Mouse (Mus musculus): Measurements from ENCODE around the gene Ptbp3. TPM values are rescaled to one million over a fixed set of nuclear protein-coding genes. Genes with fewer than 3 reads are reported as not detected.

The Ptbp3 gene
- polyA plus RNA-seq, 1 experiment from 2014 or later = 23.2 TPM

DNA sequence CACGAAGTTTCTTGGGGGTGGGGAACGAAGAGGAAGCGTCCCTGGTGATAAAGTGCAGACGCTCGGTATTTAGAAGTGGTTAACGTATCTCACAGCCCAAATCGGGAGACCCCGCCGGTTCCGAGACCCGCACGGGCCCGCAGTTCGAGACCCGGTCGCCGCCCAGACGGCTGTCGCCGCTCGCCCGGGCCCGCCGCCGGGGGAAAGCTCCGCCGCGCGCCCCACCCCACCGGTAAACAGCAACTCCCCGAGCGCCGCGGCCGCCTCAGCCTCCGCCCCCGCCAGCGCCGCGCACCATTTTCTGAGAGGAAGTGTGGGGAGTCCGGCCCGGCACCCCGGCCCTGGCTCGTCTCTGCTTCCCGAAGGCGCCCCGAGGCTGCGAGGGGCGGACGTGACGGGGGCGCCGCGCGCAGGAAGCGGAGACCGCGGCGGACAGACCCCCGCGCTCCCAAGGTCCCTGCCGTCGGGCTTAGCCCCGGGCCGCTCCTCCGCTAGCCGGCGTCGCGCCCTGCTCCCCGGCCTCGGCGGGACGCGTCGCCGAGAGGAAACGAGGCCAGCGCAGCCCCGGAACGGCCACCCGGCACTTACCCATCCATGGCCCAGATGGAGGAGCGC, 497 bp downstream of the Ptbp3 start:
- no peaks in the 10 kb centered on the region for H3K9me3 ChIP-seq
- peaks cover 4% of the 10 kb centered on the region; the same call in 1 of the 2 replicates for H3K27me3 ChIP-seq (ENCODE audit: insufficient read depth, poor library complexity, severe bottlenecking)
- peak overlapping the region; percentile 86 for H3K4me3 ChIP-seq
- WGBS = under 1% methylated on average over 82 of the region's 83 CpGs
- H3K27ac ChIP-seq = peak overlapping the region; percentile 94
- DNase-seq (ENCODE audit: low spot score) = no peak
- H3K4me1 ChIP-seq (replicated peaks) = peaks cover 34% of the 10 kb centered on the region; the same call in 1 of the 2 replicates
- H3K36me3 ChIP-seq = no peaks in the 10 kb centered on the region

DNA sequence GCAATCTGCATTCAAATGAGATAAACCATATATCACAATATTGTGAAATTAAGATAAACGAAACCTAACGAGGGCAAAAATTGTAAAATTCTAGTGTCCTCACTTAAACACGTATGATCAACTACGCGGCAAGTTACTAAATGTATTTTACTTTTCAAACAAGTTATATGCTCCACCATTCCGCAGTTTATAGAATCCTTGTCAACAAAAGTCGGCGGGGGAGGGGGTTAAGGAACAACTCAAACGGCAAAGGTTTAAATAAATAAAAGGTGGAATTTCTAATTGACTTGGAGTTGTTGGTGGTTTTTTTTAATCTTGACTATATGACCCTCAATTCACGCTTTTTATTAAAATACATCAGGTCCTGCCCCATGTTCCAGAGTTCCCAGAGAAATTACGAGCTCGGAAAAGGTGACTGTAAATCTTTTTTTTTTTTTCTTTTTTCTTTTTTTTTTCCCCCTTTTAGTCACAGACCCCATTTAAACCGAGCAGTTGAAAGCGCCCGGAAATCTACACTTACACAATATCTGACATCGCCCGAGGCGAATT, 1.1 kb downstream of the Ptbp3 start:
- WGBS = 5% methylated on average over 18 of the region's 18 CpGs
- Histone ChIP-seq H3K27ac (peak overlapping the region; percentile 94), H3K27me3 (ENCODE audit: insufficient read depth, poor library complexity, severe bottlenecking) (peaks cover 4% of the 10 kb centered on the region; the same call in 1 of the 2 replicates), H3K4me1 (replicated peaks) (peaks cover 34% of the 10 kb centered on the region; the same call in 1 of the 2 replicates), H3K4me3 (peak overlapping the region; percentile 86), H3K36me3 (no peaks in the 10 kb centered on the region), H3K9me3 (no peaks in the 10 kb centered on the region)
- no peak for DNase-seq (ENCODE audit: low spot score)

DNA sequence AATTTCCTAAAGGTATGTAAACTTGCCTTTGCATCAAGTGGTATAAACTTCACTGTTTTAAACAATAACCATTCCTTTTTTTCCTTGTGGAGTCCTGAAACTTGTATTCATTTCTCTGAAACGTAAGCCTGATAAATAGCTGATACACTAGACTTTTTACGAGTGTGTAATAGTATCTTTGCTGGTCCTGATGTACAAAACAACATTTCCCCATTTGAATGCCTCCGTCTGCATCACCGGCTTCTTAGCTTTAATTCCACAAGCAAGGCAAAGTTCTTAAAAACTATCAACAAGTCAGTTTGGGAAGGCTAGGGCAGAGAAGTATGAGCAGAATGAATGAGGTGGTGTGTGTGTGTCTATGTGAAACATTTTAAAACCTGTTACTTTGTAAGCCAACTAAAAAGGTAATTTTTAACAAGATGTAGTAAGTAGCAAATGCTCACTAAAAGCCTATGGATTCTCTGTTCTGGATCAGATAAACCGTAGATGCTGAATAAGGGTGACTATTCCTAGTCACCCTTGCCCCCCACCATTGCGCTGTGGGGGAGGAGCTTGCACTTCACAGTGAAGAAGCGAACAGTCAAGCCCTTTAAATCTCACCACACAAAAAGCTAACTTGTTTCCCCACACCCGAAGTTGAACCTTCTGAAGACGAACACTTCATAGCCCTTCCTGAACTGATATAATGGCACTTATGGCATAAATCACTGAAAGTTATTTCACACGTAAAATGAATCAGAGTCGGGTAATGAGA, 1.9 kb downstream of the Ptbp3 start:
- H3K27me3 ChIP-seq (ENCODE audit: insufficient read depth, poor library complexity, severe bottlenecking) = peaks cover 4% of the 10 kb centered on the region; the same call in 1 of the 2 replicates
- no peaks in the 10 kb centered on the region for H3K9me3 ChIP-seq
- H3K4me1 ChIP-seq (replicated peaks) = peaks cover 34% of the 10 kb centered on the region; the same call in 1 of the 2 replicates
- WGBS = 30% methylated on average over 11 of the region's 11 CpGs
- no peaks in the 10 kb centered on the region for H3K36me3 ChIP-seq
- peak; percentile 5 for DNase-seq (ENCODE audit: low spot score)
- peak overlapping the region; percentile 86 for H3K4me3 ChIP-seq
- H3K27ac ChIP-seq = no peak overlapping the region

DNA sequence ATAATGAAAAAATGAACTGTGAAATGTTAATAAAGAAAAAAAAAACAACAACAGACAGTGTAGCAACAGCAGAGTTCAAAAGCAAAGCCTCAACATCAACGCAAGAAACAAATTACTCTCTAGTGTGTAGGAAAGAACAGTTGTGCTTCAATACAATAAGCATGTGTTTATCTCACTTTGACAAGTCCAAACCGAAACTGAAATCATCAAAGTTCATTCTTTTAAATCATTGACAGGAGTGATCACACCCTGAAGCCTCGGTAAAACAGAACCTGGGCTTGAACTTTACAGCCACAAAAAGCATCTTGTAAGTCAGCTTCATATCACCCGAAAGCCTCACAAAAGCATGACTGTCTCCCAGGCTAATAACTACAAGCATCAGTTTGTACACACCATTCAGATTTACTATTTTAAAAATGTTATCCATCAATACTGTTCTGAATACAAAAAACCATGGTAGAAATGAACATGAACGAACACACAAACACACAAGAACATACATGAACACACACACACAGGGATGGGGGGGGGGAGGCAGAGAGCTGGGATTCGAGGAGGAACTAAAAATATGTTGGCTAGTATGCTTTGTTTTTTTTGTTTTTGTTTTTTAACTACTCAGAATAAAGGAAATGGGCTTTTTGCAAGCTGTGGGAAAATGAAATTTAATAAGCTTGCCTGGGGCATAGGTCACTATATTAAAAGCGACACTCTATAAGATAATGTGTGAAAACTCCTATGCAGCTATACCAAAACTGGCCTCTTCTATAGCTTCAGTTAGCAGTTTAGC, 2.7 kb downstream of the Ptbp3 start:
- WGBS = 73% methylated on average over 7 of the region's 7 CpGs
- DNase-seq (ENCODE audit: low spot score) = no peak
- Histone ChIP-seq H3K27ac (no peak overlapping the region), H3K4me1 (replicated peaks) (peaks cover 34% of the 10 kb centered on the region; the same call in 1 of the 2 replicates), H3K9me3 (no peaks in the 10 kb centered on the region), H3K4me3 (no peak overlapping the region), H3K36me3 (no peaks in the 10 kb centered on the region), H3K27me3 (ENCODE audit: insufficient read depth, poor library complexity, severe bottlenecking) (peaks cover 4% of the 10 kb centered on the region; the same call in 1 of the 2 replicates)

DNA sequence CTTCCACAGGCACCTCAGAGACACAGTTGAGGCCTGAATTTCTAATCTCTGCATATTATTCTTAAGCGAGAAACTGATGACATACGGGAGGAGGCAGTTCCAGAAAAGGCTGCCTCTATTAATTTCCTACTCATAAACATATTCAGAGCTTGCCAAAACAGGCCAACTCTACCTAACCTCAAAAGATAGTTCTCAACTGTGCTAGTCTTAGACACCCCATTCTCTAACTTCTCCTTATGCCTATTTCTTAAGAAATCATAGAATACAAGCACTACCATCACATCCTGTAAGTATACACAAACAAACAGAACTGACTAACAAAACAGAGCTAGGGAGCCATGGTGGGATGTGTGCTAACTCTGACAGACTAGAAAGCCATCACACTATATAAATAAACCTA, 4.5 kb downstream of the Ptbp3 start:
- Histone ChIP-seq H3K4me3 (no peak overlapping the region), H3K27me3 (ENCODE audit: insufficient read depth, poor library complexity, severe bottlenecking) (no peaks in the 10 kb centered on the region), H3K27ac (no peak overlapping the region), H3K4me1 (replicated peaks) (peaks cover 30% of the 10 kb centered on the region; the same call in 1 of the 2 replicates), H3K36me3 (no peaks in the 10 kb centered on the region), H3K9me3 (no peaks in the 10 kb centered on the region)
- WGBS = 85% methylated on average over 2 of the region's 2 CpGs
- DNase-seq (ENCODE audit: low spot score) = no peak

DNA sequence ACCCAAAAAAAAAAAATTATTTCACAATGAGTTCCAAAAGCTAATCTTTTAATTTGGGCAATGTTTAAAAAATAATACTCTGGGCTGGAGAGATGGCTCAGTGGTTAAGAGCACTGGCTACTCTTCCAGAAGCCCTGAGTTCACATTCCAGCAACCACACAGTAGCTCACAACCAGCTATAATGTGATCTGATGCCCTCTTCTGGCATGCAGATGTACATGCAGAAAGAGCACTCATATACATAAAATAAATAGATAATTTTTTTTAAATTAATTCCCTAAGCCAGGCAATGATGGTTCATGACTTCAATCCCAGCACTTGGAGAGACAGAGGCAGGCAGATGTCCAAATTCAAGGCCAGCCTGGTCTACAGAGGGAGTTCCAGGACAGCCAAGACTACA, 6.2 kb downstream of the Ptbp3 start:
- no peaks in the 10 kb centered on the region for H3K27me3 ChIP-seq (ENCODE audit: insufficient read depth, poor library complexity, severe bottlenecking)
- H3K36me3 ChIP-seq = no peaks in the 10 kb centered on the region
- no peak overlapping the region for H3K27ac ChIP-seq
- DNase-seq (ENCODE audit: low spot score) = no peak
- H3K9me3 ChIP-seq = no peaks in the 10 kb centered on the region
- H3K4me1 ChIP-seq (replicated peaks) = peaks cover 17% of the 10 kb centered on the region; the same call in 1 of the 2 replicates
- no peak overlapping the region for H3K4me3 ChIP-seq

DNA sequence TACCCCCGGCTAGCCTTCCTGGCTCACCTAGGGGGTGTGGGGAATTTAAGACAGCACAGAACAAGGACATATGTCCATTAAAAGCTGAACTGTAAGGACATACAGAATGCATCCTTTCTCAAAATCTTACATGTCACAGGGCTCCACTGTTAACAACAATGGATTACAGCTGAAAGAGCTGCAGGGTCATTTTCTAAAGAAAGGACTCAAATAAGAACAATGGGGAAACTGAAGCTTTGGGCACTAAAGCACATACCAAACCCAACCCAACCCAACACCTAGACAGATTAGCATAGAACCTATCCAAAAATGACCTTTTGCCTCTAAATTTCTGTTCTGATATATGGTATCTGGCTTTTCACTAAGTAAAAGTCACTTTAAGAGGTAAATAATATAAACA, 12.9 kb downstream of the Ptbp3 start:
- Histone ChIP-seq H3K27ac (no peak overlapping the region), H3K36me3 (no peaks in the 10 kb centered on the region), H3K4me3 (no peak overlapping the region), H3K27me3 (ENCODE audit: insufficient read depth, poor library complexity, severe bottlenecking) (no peaks in the 10 kb centered on the region), H3K9me3 (no peaks in the 10 kb centered on the region), H3K4me1 (replicated peaks) (no peaks in the 10 kb centered on the region)
- WGBS = 98% methylated on average over 1 of the region's 1 CpGs
- DNase-seq (ENCODE audit: low spot score) = no peak

DNA sequence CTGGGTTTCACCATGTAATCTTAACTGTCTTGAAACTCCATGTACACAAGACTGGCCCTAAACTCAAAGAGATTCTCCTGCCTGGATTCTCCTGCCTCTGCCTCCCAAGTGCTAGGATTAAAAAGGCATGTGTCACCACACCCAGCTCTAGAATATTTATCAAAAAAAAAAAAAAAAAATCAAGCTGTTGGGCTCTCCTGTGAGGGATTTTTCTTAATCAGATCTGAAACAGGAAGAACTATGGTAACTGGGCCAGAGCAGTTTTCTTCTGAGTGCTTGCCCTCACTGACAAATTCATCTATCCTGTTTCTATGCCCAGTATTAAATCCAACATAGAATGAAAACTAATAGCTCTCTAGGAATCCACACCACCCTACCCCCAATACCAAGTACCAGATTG, 13.5 kb downstream of the Ptbp3 start:
- no peaks in the 10 kb centered on the region for H3K27me3 ChIP-seq (ENCODE audit: insufficient read depth, poor library complexity, severe bottlenecking)
- no peak overlapping the region for H3K27ac ChIP-seq
- DNase-seq (ENCODE audit: low spot score) = no peak
- no peak overlapping the region for H3K4me3 ChIP-seq
- H3K36me3 ChIP-seq = no peaks in the 10 kb centered on the region
- H3K4me1 ChIP-seq (replicated peaks) = no peaks in the 10 kb centered on the region
- H3K9me3 ChIP-seq = no peaks in the 10 kb centered on the region

DNA sequence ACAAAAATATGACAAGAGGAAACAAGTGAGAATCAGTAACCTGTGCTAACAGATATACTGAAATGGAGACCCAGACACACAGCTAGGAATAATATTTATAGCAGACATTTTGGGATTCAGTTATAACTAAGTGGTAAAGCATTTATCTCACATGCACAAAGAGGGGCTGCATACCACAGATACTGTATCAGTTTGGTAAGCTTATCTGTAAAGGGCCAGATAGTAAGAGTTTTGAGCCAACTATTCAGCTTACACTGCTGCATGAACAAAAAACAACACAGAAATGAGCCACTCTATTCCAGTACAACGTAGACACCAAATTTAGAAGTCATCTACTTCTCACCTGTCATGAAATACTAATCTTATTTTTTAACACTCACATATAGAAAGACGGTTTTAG, 15.9 kb downstream of the Ptbp3 start:
- DNase-seq (ENCODE audit: low spot score) = no peak
- no peaks in the 10 kb centered on the region for H3K9me3 ChIP-seq
- H3K4me1 ChIP-seq (replicated peaks) = no peaks in the 10 kb centered on the region
- H3K27me3 ChIP-seq (ENCODE audit: insufficient read depth, poor library complexity, severe bottlenecking) = no peaks in the 10 kb centered on the region
- H3K27ac ChIP-seq = no peak overlapping the region
- H3K4me3 ChIP-seq = no peak overlapping the region
- 90% methylated on average over 2 of the region's 2 CpGs for WGBS
- H3K36me3 ChIP-seq = no peaks in the 10 kb centered on the region

DNA sequence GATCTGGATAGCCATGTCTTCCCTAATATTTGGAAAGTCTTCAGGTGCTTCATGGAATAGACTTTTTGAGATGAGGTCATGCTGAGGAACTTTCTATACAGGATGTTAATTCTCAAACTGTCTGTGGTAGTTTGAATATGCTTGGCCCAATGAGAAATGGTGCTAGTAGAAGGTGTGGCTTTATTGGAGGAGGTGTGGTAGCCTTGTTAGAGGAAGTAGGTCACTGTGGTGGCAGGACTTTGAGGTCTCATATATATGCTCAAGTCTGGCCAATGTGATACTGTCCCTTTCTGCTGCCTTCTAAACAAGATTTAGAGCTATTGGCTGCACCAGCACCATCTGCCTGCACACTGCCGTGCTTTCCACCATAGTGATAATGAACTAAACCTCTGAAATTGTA, 18.0 kb downstream of the Ptbp3 start:
- no peaks in the 10 kb centered on the region for H3K27me3 ChIP-seq (ENCODE audit: insufficient read depth, poor library complexity, severe bottlenecking)
- 80% methylated on average over 1 of the region's 1 CpGs for WGBS
- no peaks in the 10 kb centered on the region for H3K9me3 ChIP-seq
- no peaks in the 10 kb centered on the region for H3K4me1 ChIP-seq (replicated peaks)
- H3K4me3 ChIP-seq = no peak overlapping the region
- H3K27ac ChIP-seq = no peak overlapping the region
- no peaks in the 10 kb centered on the region for H3K36me3 ChIP-seq
- no peak for DNase-seq (ENCODE audit: low spot score)

DNA sequence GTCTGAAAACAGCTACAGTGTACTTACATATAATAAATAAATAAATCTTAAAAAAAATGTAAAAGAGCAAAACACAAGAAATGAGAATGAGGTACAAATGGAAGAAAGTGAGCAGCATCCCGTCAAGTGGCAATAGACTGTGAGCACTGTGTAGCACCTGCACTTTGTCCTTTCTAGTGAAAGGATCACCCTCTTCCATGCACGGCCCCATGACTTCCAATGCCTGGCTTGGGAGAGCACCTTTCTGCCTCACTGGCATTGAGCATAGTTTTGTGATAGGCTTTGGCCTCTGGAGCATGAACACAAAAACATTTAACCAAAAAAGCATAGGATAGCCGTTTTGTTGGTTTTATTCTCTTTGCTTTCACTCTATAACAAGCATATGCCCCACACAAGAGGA, 21.7 kb downstream of the Ptbp3 start:
- Histone ChIP-seq H3K27ac (no peak overlapping the region), H3K4me1 (replicated peaks) (no peaks in the 10 kb centered on the region), H3K9me3 (no peaks in the 10 kb centered on the region), H3K36me3 (peaks cover 10% of the 10 kb centered on the region; the same call in 1 of the 2 replicates), H3K27me3 (ENCODE audit: insufficient read depth, poor library complexity, severe bottlenecking) (no peaks in the 10 kb centered on the region), H3K4me3 (no peak overlapping the region)
- no peak for DNase-seq (ENCODE audit: low spot score)
- WGBS = 92% methylated on average over 3 of the region's 3 CpGs

DNA sequence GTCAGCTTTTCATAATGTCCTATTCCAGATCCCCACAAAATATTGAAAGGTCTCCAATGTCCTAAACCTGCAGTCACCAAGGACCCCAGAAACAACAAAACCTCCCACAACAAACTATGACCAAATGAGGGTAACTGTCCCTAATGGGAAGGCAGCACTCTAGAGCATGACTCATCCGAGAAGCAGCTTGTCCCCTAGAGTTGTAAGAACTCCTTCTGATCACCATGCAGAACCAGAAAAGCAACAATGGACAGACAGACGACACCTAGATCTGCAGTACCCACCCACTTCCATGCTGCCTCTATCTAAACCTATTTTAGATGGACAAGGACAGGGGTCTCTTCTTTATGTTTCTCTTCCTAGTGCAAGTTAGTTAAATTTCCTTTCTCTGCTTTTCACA, 22.4 kb downstream of the Ptbp3 start:
- no peaks in the 10 kb centered on the region for H3K27me3 ChIP-seq (ENCODE audit: insufficient read depth, poor library complexity, severe bottlenecking)
- H3K9me3 ChIP-seq = no peaks in the 10 kb centered on the region
- peaks cover 10% of the 10 kb centered on the region; the same call in 1 of the 2 replicates for H3K36me3 ChIP-seq
- no peak for DNase-seq (ENCODE audit: low spot score)
- H3K4me3 ChIP-seq = no peak overlapping the region
- no peak overlapping the region for H3K27ac ChIP-seq
- 57% methylated on average over 2 of the region's 2 CpGs for WGBS
- no peaks in the 10 kb centered on the region for H3K4me1 ChIP-seq (replicated peaks)

Data from hindbrain, embryonic 10.5 days (tissue).